Mouse (Mus musculus) embryonic stem cell, embryonic (primary cell): Measurements from ENCODE around the gene Nfic.

Experiments used
- CTCF ChIA-PET, 4 experiments: fragments of 300-600 bp in 2 of 4; fragments of 350-600 bp in 2 of 4; sonication (Branson Sonifier 250); formaldehyde crosslinking; loops; one replicate each; lab custom pipeline; 2022; ENCODE audit warnings: inconsistent platforms in 2 of 4; lab: Charles Lee
- POLR2A ChIA-PET, 4 experiments: fragments of 300-600 bp in 2 of 4; fragments of 350-600 bp in 2 of 4; sonication (Branson Sonifier 250); formaldehyde crosslinking; loops; one replicate each; lab custom pipeline; 2022; ENCODE audit warnings: antibody characterized with exemption in 4 of 4, inconsistent platforms in 1 of 4; lab: Charles Lee

The Nfic gene

GRCm38 (mm10) chr10:81395127-81395526 lies 60.3 kb downstream of the Nfic start:
- ChIA-PET CTCF (interaction anchor here (0.6 to 4.7 kb wide), 20 partner anchors 9 to 146 kb away, joined by 3 to 28 read pairs (median 4); partner anchors contain the start of genes Dohh (in 1 of the 4), Gm48551 (in 1 of the 4) and Pip5k1c (in 1 of the 4)), POLR2A (interaction anchor here in 3 of 4 experiments (0.5 to 2.5 kb wide), 19 partner anchors 9 to 202 kb away, joined by 3 to 13 read pairs (median 4); partner anchors contain the start of genes Dohh (in 2 of the 3), Gm48551 (in 2 of the 3) and 4930404N11Rik (in 1 of the 3))

- ChIA-PET POLR2A (interaction anchor here in 2 of 4 experiments (0.8 to 3.1 kb wide), 13 partner anchors 9 to 91 kb away, joined by 3 to 20 read pairs (median 3); partner anchors contain the start of genes 4930404N11Rik (in 1 of the 2), Cactin (in 1 of the 2), Dohh (in 1 of the 2) and Gm48551 (in 1 of the 2)), CTCF (interaction anchor here (0.6 to 4.9 kb wide), 20 partner anchors 9 to 962 kb away, joined by 3 to 75 read pairs (median 4); partner anchors contain the start of genes Dohh (in 2 of the 4), Gm48551 (in 2 of the 4), Fzr1 (in 1 of the 4) and Pip5k1c (in 1 of the 4))
Observed at GRCm38 (mm10) chr10:81393456-81394063, 61.9 kb downstream of the Nfic start.

- CTCF ChIA-PET, result interaction anchor here (0.5 to 4.9 kb wide), 19 partner anchors 8 to 961 kb away, joined by 3 to 75 read pairs (median 4); partner anchors contain the start of genes Dohh (in 2 of the 4), Gm48551 (in 2 of the 4), Fzr1 (in 1 of the 4) and Pip5k1c (in 1 of the 4)
- POLR2A ChIA-PET, result interaction anchor here in 2 of 4 experiments (0.8 to 3.1 kb wide), 10 partner anchors 8 to 91 kb away, joined by 3 to 20 read pairs (median 3); partner anchors contain the start of genes Dohh (in 1 of the 2) and Gm48551 (in 1 of the 2)
Observed at GRCm38 (mm10) chr10:81392781-81393185, 62.7 kb downstream of the Nfic start, which contains the start of gene Smim24. Gene Smim24 (plus strand): TSS chr10:81393051.

GRCm38 (mm10) chr10:81392270-81392669 lies 63.2 kb downstream of the Nfic start:
- CTCF ChIA-PET, result interaction anchor here in 2 of 4 experiments (1.2 to 4.9 kb wide), 8 partner anchors 7 to 100 kb away, joined by 3 to 75 read pairs (median 6); partner anchors contain the start of genes Dohh (in 1 of the 2), Gm48551 (in 1 of the 2) and Pip5k1c (in 1 of the 2)
- POLR2A ChIA-PET, result interaction anchor here in 2 of 4 experiments (0.8 to 3.1 kb wide), 6 partner anchors 8 to 34 kb away, joined by 3 to 20 read pairs (median 3); partner anchors contain the start of genes Dohh (in 1 of the 2) and Gm48551 (in 1 of the 2)

- CTCF ChIA-PET, result interaction anchor here (0.7 to 4.9 kb wide), 36 partner anchors 8 to 161 kb away, joined by 3 to 75 read pairs (median 6); partner anchors contain the start of genes Fzr1 (in 2 of the 4), Cactin (in 1 of the 4), Celf5 (in 1 of the 4) and Ncln (in 1 of the 4)
Observed at GRCm38 (mm10) chr10:81390678-81390965, 64.8 kb downstream of the Nfic start.

GRCm38 (mm10) chr10:81389801-81390677 lies 65.4 kb downstream of the Nfic start:
- ChIA-PET POLR2A (interaction anchor here (0.5 to 4.0 kb wide), 34 partner anchors 11 to 789 kb away, joined by 3 to 24 read pairs (median 4); partner anchors contain the start of genes Fzr1 (in 3 of the 4), Map2k2 (in 1 of the 4), Pip5k1c (in 1 of the 4) and Thop1 (in 1 of the 4)), CTCF (interaction anchor here (0.5 to 4.9 kb wide), 69 partner anchors 9 to 467 kb away, joined by 3 to 75 read pairs (median 4); partner anchors contain the start of genes Fzr1 (in 2 of the 4), Hmg20b (in 2 of the 4), Ncln (in 2 of the 4) and Atcay (in 1 of the 4))

More at GRCm38 (mm10) chr10:81390678-81390965, 64.8 kb downstream of the Nfic start:
- POLR2A ChIA-PET, result interaction anchor here (0.5 to 4.0 kb wide), 19 partner anchors 11 to 252 kb away, joined by 3 to 24 read pairs (median 4); partner anchors contain the start of genes Fzr1 (in 3 of the 4) and Pip5k1c (in 1 of the 4)

GRCm38 (mm10) chr10:81389373-81389772 lies 66.1 kb downstream of the Nfic start:
- CTCF ChIA-PET, result interaction anchor here (0.5 to 4.9 kb wide), 48 partner anchors 9 to 371 kb away, joined by 3 to 75 read pairs (median 5); partner anchors contain the start of genes Hmg20b (in 2 of the 4), Atcay (in 1 of the 4), Cactin (in 1 of the 4) and Celf5 (in 1 of the 4)
- POLR2A ChIA-PET, result interaction anchor here in 3 of 4 experiments (0.7 to 4.0 kb wide), 20 partner anchors 10 to 284 kb away, joined by 3 to 24 read pairs (median 4); partner anchors contain the start of genes Fzr1 (in 2 of the 3), Map2k2 (in 1 of the 3) and Pip5k1c (in 1 of the 3)

GRCm38 (mm10) chr10:81388505-81389055 lies 66.9 kb downstream of the Nfic start, which contains the start of gene Gm48552:
Gene Gm48552 (plus strand): TSS chr10:81389005.
- CTCF ChIA-PET, result interaction anchor here in 2 of 4 experiments (0.5 to 4.9 kb wide), 8 partner anchors 10 to 370 kb away, joined by 4 to 75 read pairs (median 14); partner anchors contain the start of gene Fzr1 (in 1 of the 2)

GRCm38 (mm10) chr10:81387716-81388115 lies 67.7 kb downstream of the Nfic start:
- ChIA-PET CTCF (interaction anchor here in 1 of 4 experiments (1.0 to 3.2 kb wide), 2 partner anchors 17 to 165 kb away, joined by 3 to 13 read pairs; no protein-coding TSS in a partner anchor), POLR2A (interaction anchor here in 2 of 4 experiments (1.4 to 4.0 kb wide), 4 partner anchors 9 to 42 kb away, joined by 3 to 24 read pairs (median 15); partner anchors contain the start of gene Fzr1 (in 1 of the 2))

More at GRCm38 (mm10) chr10:81388505-81389055, 66.9 kb downstream of the Nfic start, which contains the start of gene Gm48552:
- POLR2A ChIA-PET, result interaction anchor here in 1 of 4 experiments (1.8 to 4.0 kb wide), 4 partner anchors 10 to 76 kb away, joined by 6 to 24 read pairs (median 15); partner anchors contain the start of gene Fzr1

- CTCF ChIA-PET, result interaction anchor here (0.5 to 3.2 kb wide), 11 partner anchors 7 to 162 kb away, joined by 3 to 13 read pairs (median 3); partner anchors contain the start of genes Celf5 (in 2 of the 4), Smim24 (in 2 of the 4) and Pip5k1c (in 1 of the 4)
- POLR2A ChIA-PET, result interaction anchor here in 3 of 4 experiments (0.7 to 3.4 kb wide), 23 partner anchors 9 to 209 kb away, joined by 3 to 21 read pairs (median 5); partner anchors contain the start of genes 4930404N11Rik (in 1 of the 3), Cactin (in 1 of the 3), Eef2 (in 1 of the 3) and Ncln (in 1 of the 3)
Observed at GRCm38 (mm10) chr10:81385603-81386306, 69.7 kb downstream of the Nfic start.

GRCm38 (mm10) chr10:81384605-81384982 lies 70.8 kb downstream of the Nfic start:
- ChIA-PET POLR2A (interaction anchor here (0.6 to 3.4 kb wide), 48 partner anchors 8 to 424 kb away, joined by 3 to 21 read pairs (median 4); partner anchors contain the start of genes 4930404N11Rik (in 3 of the 4), Cactin (in 3 of the 4), Eef2 (in 2 of the 4) and Pip5k1c (in 2 of the 4)), CTCF (interaction anchor here (0.6 to 1.7 kb wide), 13 partner anchors 9 to 167 kb away, joined by 3 to 8 read pairs (median 4); partner anchors contain the start of genes Smim24 (in 2 of the 4) and Tjp3 (in 1 of the 4))

- POLR2A ChIA-PET, result interaction anchor here (0.6 to 3.4 kb wide), 57 partner anchors 9 to 942 kb away, joined by 3 to 21 read pairs (median 3); partner anchors contain the start of genes 4930404N11Rik (in 3 of the 4), Cactin (in 3 of the 4), Eef2 (in 2 of the 4) and Pip5k1c (in 2 of the 4)
Observed at GRCm38 (mm10) chr10:81383802-81384604, 71.4 kb downstream of the Nfic start, which contains the start of the genes Dohh and Gm48551. Gene Dohh (plus strand): TSS chr10:81384428. Gene Gm48551 (plus strand): TSS chr10:81384466.

GRCm38 (mm10) chr10:81382039-81382438 lies 73.4 kb downstream of the Nfic start:
- POLR2A ChIA-PET, result interaction anchor here in 2 of 4 experiments (0.6 to 1.3 kb wide), 6 partner anchors 11 to 706 kb away, joined by 3 to 4 read pairs (median 3); partner anchors contain the start of gene Smim24 (in 1 of the 2)
- CTCF ChIA-PET, result interaction anchor here in 2 of 4 experiments (0.8 to 2.0 kb wide), 4 partner anchors 32 to 170 kb away, joined by 3 to 5 read pairs (median 3); partner anchors contain the start of gene Hmg20b (in 1 of the 2)

More at GRCm38 (mm10) chr10:81383802-81384604, 71.4 kb downstream of the Nfic start, which contains the start of the genes Dohh and Gm48551:
- CTCF ChIA-PET, result interaction anchor here (0.6 to 1.7 kb wide), 14 partner anchors 9 to 168 kb away, joined by 3 to 8 read pairs (median 4); partner anchors contain the start of genes Smim24 (in 2 of the 4) and Tjp3 (in 1 of the 4)
